ENCODE assay signal across 7 mouse cellular contexts in the genomic region with DNA sequence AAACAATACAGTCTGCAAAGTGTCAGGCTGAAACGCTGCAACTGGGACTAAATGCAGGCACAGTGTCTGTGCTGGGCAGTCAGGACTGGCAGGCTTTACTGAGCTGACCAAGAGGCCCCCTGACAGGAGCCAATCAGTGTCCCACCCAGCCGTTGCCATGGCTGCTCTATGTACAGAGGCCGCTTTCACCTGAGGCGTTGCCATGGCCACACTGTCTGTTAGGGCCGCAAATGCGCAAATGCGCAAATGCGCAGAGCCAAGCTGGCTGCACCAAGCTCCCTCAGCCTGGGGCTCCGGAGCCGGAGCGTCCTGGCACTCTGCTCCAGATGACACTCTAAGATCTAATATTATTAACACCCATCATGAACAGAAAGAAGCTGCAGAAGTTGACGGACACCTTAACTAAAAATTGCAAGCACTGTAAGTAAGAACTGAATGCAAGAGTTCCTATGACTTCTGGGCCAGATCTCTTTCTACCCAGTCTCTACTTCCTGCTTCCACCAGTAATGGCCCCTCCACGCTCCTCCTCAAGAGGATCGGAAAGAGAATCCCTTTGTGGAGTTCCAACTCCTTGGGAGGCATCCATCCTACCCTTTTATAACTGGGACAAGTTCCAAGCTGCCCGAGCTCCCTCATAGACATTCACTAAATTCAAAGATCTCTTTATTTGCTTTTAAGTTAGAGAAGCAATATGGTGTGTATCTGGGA. TPM values are rescaled to one million over a fixed set of nuclear protein-coding genes. Genes with fewer than 3 reads are reported as not detected.
DNase-seq lines count a peak whose midpoint lies in the region; ATAC-seq lines count a peak whose summit lies in the region.

A gene (plus strand): TSS at position 214 of the 708 bp plus-strand sequence.

- H3K36me3 ChIP-seq in midbrain, embryonic 14.5 days (ENCODE audit: control insufficient read depth, insufficient read depth, low read length) = no peaks in the 10 kb centered on the region

- no peaks in the 10 kb centered on the region for H3K27me3 ChIP-seq in midbrain, embryonic 14.5 days (ENCODE audit: control insufficient read depth, insufficient read depth, low read length)

- 6% methylated on average over 15 of the region's 15 CpGs for WGBS in midbrain, embryonic 14.5 days

- H3K4me3 ChIP-seq in midbrain, embryonic 14.5 days (replicated peaks; ENCODE audit: low read depth, low read length) = peak within 1 kb of the TSS; percentile 33

- peak within 1 kb of the TSS; percentile 50 for H3K4me2 ChIP-seq in midbrain, embryonic 14.5 days (ENCODE audit: low read length)

- ATAC-seq in midbrain, embryonic 14.5 days (ENCODE audit: low FRiP score, low TSS enrichment) = peak; percentile 98

- peaks cover 8% of the 10 kb centered on the region; the same call in 1 of the 2 replicates for H3K4me1 ChIP-seq in midbrain, embryonic 14.5 days (ENCODE audit: control insufficient read depth, insufficient read depth, low read length)

- peak within 1 kb of the TSS; percentile 71 for H3K27ac ChIP-seq in midbrain, embryonic 14.5 days (replicated peaks; ENCODE audit: low read depth, low read length)

- H3K9me3 ChIP-seq in midbrain, embryonic 14.5 days (ENCODE audit: control insufficient read depth, low read length) = no peaks in the 10 kb centered on the region

- peak within 1 kb of the TSS; percentile 50 for H3K9ac ChIP-seq in midbrain, embryonic 14.5 days (replicated peaks; ENCODE audit: low read length)

- peak; percentile 70 for DNase-seq in R1 (ENCODE audit: low read depth, low spot score)
- DNase-seq in adrenal gland, postnatal 10 days = peak; percentile 28
- DNase-seq in frontal cortex, adult 2 months (ENCODE audit: extremely low spot score in 1 of 2, low spot score in 1 of 2) = peak; percentile 8 to 42
- peak; percentile 10 to 36 for DNase-seq in left cerebral cortex, adult 18-20 months (ENCODE audit: low spot score in 2 of 2)
- peak; percentile 88 for DNase-seq in midbrain, embryonic 14.5 days
- peak; percentile 19 for DNase-seq in testis, postnatal 14 days (ENCODE audit: low spot score)
- DNase-seq in thymus, adult 18-20 months = no peak

RNA-seq across cellular contexts. Expression of the gene that starts here (rescaled TPM):
- total RNA-seq in adrenal gland, postnatal 10 days (2021) = 1 to 10 TPM; 1.7 to 2.0 TPM
- polyA plus RNA-seq in frontal cortex, adult 2 months (2012; rRNA removed) = 3.8 and 4.4 TPM in 2 replicates
- 1 to 10 TPM; 6.1 to 6.7 TPM for total RNA-seq in left cerebral cortex, adult 18-20 months (2021)
- 15.8 and 16.4 TPM in 2 replicates for polyA plus RNA-seq in midbrain, embryonic 14.5 days (2014; fragmentation: Nextera tagmentation; extraction: Ambion mirVana)

Comparison
In these comparisons a context has a peak if more than half of its experiments do, and no peak if none do; other contexts are left out.
1. DNase-seq: peak in R1 (single experiment), adrenal gland, postnatal 10 days (single experiment), frontal cortex, adult 2 months (2 of 2), left cerebral cortex, adult 18-20 months (2 of 2), midbrain, embryonic 14.5 days (single experiment) and testis, postnatal 14 days (single experiment); none in thymus, adult 18-20 months (0 of 2).